Mouse (Mus musculus) limb, embryonic 14.5 days (tissue): ENCODE results near the gene Cdk18. TPM values are rescaled to one million over a fixed set of nuclear protein-coding genes. Genes with fewer than 3 reads are reported as not detected.

Experiments used
- ATAC-seq: fragments of 200-750 bp; cut with Nextera tagmentation; 2 replicates; pipeline ENCODE4 v1.8.0; 2017; ENCODE audit warnings: low read depth, moderate number of reproducible peaks, moderate TSS enrichment; ENCODE audit not compliant: low FRiP score
- DNase-seq: peaks from one replicate; pipeline ENCODE4 v3.0.0-alpha.2; 2015; ENCODE audit warnings: low spot score
- H3K27ac ChIP-seq: fragments of 300-500 bp; sonication (generic); replicated peaks from 2 replicates; pipeline ENCODE4 v1.5.1; 2014; ENCODE audit warnings: low read depth, mild to moderate bottlenecking, low read length, moderate library complexity, mixed read lengths
- H3K27me3 ChIP-seq: fragments of 300-500 bp; sonication (generic); 2 replicates; pipeline ENCODE4 v1.6.1; 2014; ENCODE audit warnings: low read length, mixed read lengths; ENCODE audit not compliant: control insufficient read depth, insufficient read depth
- H3K36me3 ChIP-seq: fragments of 300-500 bp; sonication (generic); 2 replicates; pipeline ENCODE4 v1.6.1; 2014; ENCODE audit warnings: mild to moderate bottlenecking, low read length, moderate library complexity, mixed read lengths; ENCODE audit not compliant: control insufficient read depth, insufficient read depth
- H3K4me1 ChIP-seq: fragments of 300-500 bp; sonication (generic); 2 replicates; pipeline ENCODE4 v1.6.1; 2014; ENCODE audit warnings: antibody characterized with exemption, low read length, mixed read lengths; ENCODE audit not compliant: control insufficient read depth, insufficient read depth
- H3K4me2 ChIP-seq: fragments of 300-500 bp; sonication (generic); replicated peaks from 2 replicates; pipeline ENCODE4 v1.6.1; 2014; ENCODE audit warnings: low read depth, mild to moderate bottlenecking, low read length, moderate library complexity; ENCODE audit not compliant: severe bottlenecking
- H3K4me3 ChIP-seq: fragments of 300-500 bp; sonication (generic); replicated peaks from 2 replicates; pipeline ENCODE4 v1.5.1; 2014; ENCODE audit warnings: low read length
- H3K9ac ChIP-seq: fragments of 300-500 bp; sonication (generic); 2 replicates; pipeline ENCODE4 v1.6.1; 2014; ENCODE audit warnings: mild to moderate bottlenecking, low read depth, low read length, moderate library complexity; ENCODE audit not compliant: severe bottlenecking
- H3K9me3 ChIP-seq: fragments of 300-500 bp; sonication (generic); 2 replicates; pipeline ENCODE4 v1.6.1; 2016; ENCODE audit warnings: low read length; ENCODE audit not compliant: control insufficient read depth
- POLR2A ChIP-seq: fragments of 200-500 bp; IDR thresholded peaks from 2 replicates; pipeline ENCODE4 v1.8.0; 2012; ENCODE audit warnings: inconsistent platforms, mild to moderate bottlenecking, moderate library complexity, borderline replicate concordance; ENCODE audit not compliant: insufficient read depth, insufficient read length; ENCODE audit errors: extremely low read depth
- WGBS: fragments of 180-500 bp; shearing (Covaris S2); extraction: QIAGEN DNeasy Blood & Tissue Kit; methylation state at CpG from one replicate; pipeline ENCODE4 v1.1.7; 2014; 5-methylcytosine and 5-hydroxymethylcytosine counted together
- polyA plus RNA-seq, 2 experiments: library from polyadenylated mRNA; depleted of rRNA in 1 of 2; stranded (reverse) in 1 of 2; unstranded in 1 of 2; fragments of >200 nt; fragmentation: Nextera tagmentation in 1 of 2; extraction: Ambion mirVana in 1 of 2; gene quantifications; 2 replicates each; pipeline versions ENCODE4 v1.2.1 to v1.2.3; 2012 to 2014

Gene Cdk18
- polyA plus RNA-seq, 2 experiments: 2.5 to 8.5 TPM

- Histone ChIP-seq H3K36me3 (no peaks in the 10 kb centered on the region), H3K4me2 (0 out of 2 replicates have a peak overlapping the region, but pooled peaks have one; percentile 1), H3K4me3 (no peak overlapping the region), H3K27ac (no peak overlapping the region), H3K4me1 (peaks cover 12% of the 10 kb centered on the region), H3K9ac (no peak overlapping the region), H3K27me3 (peaks cover 33% of the 10 kb centered on the region), H3K9me3 (no peaks in the 10 kb centered on the region)
- ATAC-seq (no peak), DNase-seq (no peak)
- WGBS: 25% methylated on average over 3 of the region's 3 CpGs
- no peak for TF ChIP-seq POLR2A
These were observed 68.8 kb downstream of the Cdk18 start for GRCm38 (mm10) chr1:132070659-132071058.

- DNase-seq (no peak), ATAC-seq (no peak)
- no peak overlapping the region for H3K9ac ChIP-seq
- no peaks in the 10 kb centered on the region for H3K36me3 ChIP-seq
- TF ChIP-seq POLR2A: no peak
- 86% methylated on average over 8 of the region's 8 CpGs for WGBS
- H3K4me2 ChIP-seq: no peak overlapping the region
- H3K4me1 ChIP-seq: peaks cover 12% of the 10 kb centered on the region
- no peaks in the 10 kb centered on the region for H3K9me3 ChIP-seq
- no peak overlapping the region for H3K4me3 ChIP-seq
- peaks cover 33% of the 10 kb centered on the region for H3K27me3 ChIP-seq
- H3K27ac ChIP-seq: no peak overlapping the region
These were observed 70.0 kb downstream of the Cdk18 start for GRCm38 (mm10) chr1:132069436-132069835.

GRCm38 (mm10) chr1:132067261-132068255 is 71.9 kb downstream of the Cdk18 start, which contains the start of gene Mfsd4a:
Gene Mfsd4a, minus strand, starts transcription at chr1:132068062.
- Histone ChIP-seq H3K27ac (no peak within 1 kb of the TSS), H3K9me3 (no peaks in the 10 kb centered on the region), H3K36me3 (no peaks in the 10 kb centered on the region), H3K27me3 (peaks cover 33% of the 10 kb centered on the region), H3K4me1 (peaks cover 12% of the 10 kb centered on the region), H3K4me2 (peak within 1 kb of the TSS; percentile 94), H3K4me3 (peak within 1 kb of the TSS; percentile 51), H3K9ac (peak within 1 kb of the TSS; percentile 51)
- DNase-seq (peak; percentile 4), ATAC-seq (peak; percentile 85)
- no peak for TF ChIP-seq POLR2A
- WGBS: 4% methylated on average over 50 of the region's 80 CpGs

GRCm38 (mm10) chr1:132065475-132066172 is 73.9 kb downstream of the Cdk18 start:
- Histone ChIP-seq H3K36me3 (no peaks in the 10 kb centered on the region), H3K27me3 (peaks cover 33% of the 10 kb centered on the region)

GRCm38 (mm10) chr1:132065001-132065400 is 74.5 kb downstream of the Cdk18 start:
- no peak for ATAC-seq
- DNase-seq: no peak
- H3K9ac ChIP-seq: no peak overlapping the region
- no peaks in the 10 kb centered on the region for H3K9me3 ChIP-seq
- WGBS: 67% methylated on average over 1 of the region's 1 CpGs
- no peaks in the 10 kb centered on the region for H3K36me3 ChIP-seq
- no peak overlapping the region for H3K4me2 ChIP-seq
- TF ChIP-seq POLR2A: no peak
- H3K4me1 ChIP-seq: peaks cover 5% of the 10 kb centered on the region; the same call in 1 of the 2 replicates
- no peak overlapping the region for H3K27ac ChIP-seq
- H3K27me3 ChIP-seq: peaks cover 33% of the 10 kb centered on the region
- H3K4me3 ChIP-seq: no peak overlapping the region

More at GRCm38 (mm10) chr1:132065475-132066172, 73.9 kb downstream of the Cdk18 start:
- H3K9ac ChIP-seq: no peak overlapping the region
- WGBS: 76% methylated on average over 8 of the region's 8 CpGs
- DNase-seq: no peak
- no peak for TF ChIP-seq POLR2A
- no peak overlapping the region for H3K27ac ChIP-seq
- peaks cover 5% of the 10 kb centered on the region; the same call in 1 of the 2 replicates for H3K4me1 ChIP-seq
- H3K4me3 ChIP-seq: no peak overlapping the region
- no peak overlapping the region for H3K4me2 ChIP-seq
- no peak for ATAC-seq
- H3K9me3 ChIP-seq: no peaks in the 10 kb centered on the region
